Mouse (Mus musculus) ES-Bruce4 (cell line): Measurements from ENCODE around the gene Prokr2.

Experiments
- CTCF ChIP-seq: IDR thresholded peaks from one replicate; pipeline ENCODE4 v1.8.1; 2011; ENCODE audit warnings: low read depth, low read length
- POLR2A ChIP-seq: IDR thresholded peaks from one replicate; pipeline ENCODE4 v1.8.1; 2011; ENCODE audit warnings: low read length; ENCODE audit not compliant: insufficient read depth

GRCm38 (mm10) chr2:132375721-132376120 lies 9.5 kb downstream of the Prokr2 start:
- TF ChIP-seq CTCF (no peak), POLR2A (no peak)
